Mouse (Mus musculus) neutrophil, adult 65 days (primary cell): Measurements from ENCODE around the gene Zfp688. TPM values are rescaled to one million over a fixed set of nuclear protein-coding genes. Genes with fewer than 3 reads are reported as not detected.

Source experiments
- total RNA-seq: library from RNA; stranded (reverse); gene quantifications from 2 replicates; pipeline ENCODE4 v1.2.4, GENCODE M21; 2023

Gene Zfp688
- 13.2 and 14.6 TPM in 2 replicates for total RNA-seq

GRCm38 (mm10) chr7:127421388-127422191 lies at the start of gene Zfp688:
Gene Zfp688, minus strand, starts transcription at chr7:127422068.

GRCm38 (mm10) chr7:127459311-127459710 lies 37.4 kb upstream of the Zfp688 start, which contains the start of gene Prr14:
Gene Prr14, plus strand, starts transcription at chr7:127459611.

GRCm38 (mm10) chr7:127448521-127449300 lies 26.8 kb upstream of the Zfp688 start, which contains the start of gene Zfp689:
Gene Zfp689, minus strand, starts transcription at chr7:127449158.

GRCm38 (mm10) chr7:127406002-127406987 lies 15.6 kb downstream of the Zfp688 start, which contains the start of gene Zfp764:
Gene Zfp764, minus strand, starts transcription at chr7:127406822.

GRCm38 (mm10) chr7:127393157-127393943 lies 28.5 kb downstream of the Zfp688 start, which contains the start of gene E430018J23Rik:
Gene E430018J23Rik, minus strand, starts transcription at chr7:127393629.

GRCm38 (mm10) chr7:127386641-127387392 lies 35.1 kb downstream of the Zfp688 start, which contains the start of gene 9130019O22Rik:
Gene 9130019O22Rik, minus strand, starts transcription at chr7:127387166.

GRCm38 (mm10) chr7:127375271-127376245 lies 46.3 kb downstream of the Zfp688 start, which contains the start of gene Zfp747:
Gene Zfp747, minus strand, starts transcription at chr7:127376050.

Other genes with a start within 250 kb of the Zfp688 start
- 47.6 and 62.2 TPM in 2 replicates for gene Cd2bp2, start 226.0 kb downstream of the Zfp688 start, total RNA-seq
- 106 and 122 TPM in 2 replicates for gene Tbc1d10b, start 213.6 kb downstream of the Zfp688 start, total RNA-seq
- gene Mylpf, start 213.2 kb downstream of the Zfp688 start, total RNA-seq, result 6.7 and 11.1 TPM in 2 replicates
- gene Zfp553, start 189.0 kb downstream of the Zfp688 start, total RNA-seq, result 2.8 and 4.0 TPM in 2 replicates
- gene Sept1, start 188.9 kb downstream of the Zfp688 start, total RNA-seq, result 107 and 123 TPM in 2 replicates
- 3.2 and 4.7 TPM in 2 replicates for gene Zfp771, start 177.8 kb downstream of the Zfp688 start, total RNA-seq
- 18.4 and 20.9 TPM in 2 replicates for gene Dctpp1, start 161.4 kb downstream of the Zfp688 start, total RNA-seq
- gene Sephs2, start 148.0 kb downstream of the Zfp688 start, total RNA-seq, result 150 and 202 TPM in 2 replicates
- 239 and 332 TPM in 2 replicates for gene Itgal, start 125.8 kb downstream of the Zfp688 start, total RNA-seq
- 7.5 and 8.1 TPM in 2 replicates for gene Zfp768, start 76.5 kb downstream of the Zfp688 start, total RNA-seq
- gene Zfp747, start 46.0 kb downstream of the Zfp688 start, total RNA-seq, result 3.9 and 5.9 TPM in 2 replicates
- 1.3 and 1.5 TPM in 2 replicates for gene 9130019O22Rik, start 34.9 kb downstream of the Zfp688 start, total RNA-seq
- 1.1 and 1.4 TPM in 2 replicates for gene E430018J23Rik, start 28.4 kb downstream of the Zfp688 start, total RNA-seq
- gene Zfp764, start 15.2 kb downstream of the Zfp688 start, total RNA-seq, result 1.5 and 2.2 TPM in 2 replicates
- 2.1 and 3.1 TPM in 2 replicates for gene Zfp689, start 27.1 kb upstream of the Zfp688 start, total RNA-seq
- gene Prr14, start 37.5 kb upstream of the Zfp688 start, total RNA-seq, result 153 and 167 TPM in 2 replicates
- gene Fbrs, start 57.1 kb upstream of the Zfp688 start, total RNA-seq, result 324 and 414 TPM in 2 replicates
- 77.3 and 96.9 TPM in 2 replicates for gene Srcap, start 89.9 kb upstream of the Zfp688 start, total RNA-seq
- 16.4 and 27.7 TPM in 2 replicates for gene Gm42715, start 97.5 kb upstream of the Zfp688 start, total RNA-seq
- not detected in 2 replicates for gene Tmem265, start 139.3 kb upstream of the Zfp688 start, total RNA-seq
- 132 and 168 TPM in 2 replicates for gene Phkg2, start 151.3 kb upstream of the Zfp688 start, total RNA-seq
- 18.5 and 19.6 TPM in 2 replicates for gene Ccdc189, start 166.5 kb upstream of the Zfp688 start, total RNA-seq
- 199 and 280 TPM in 2 replicates for gene Rnf40, start 166.7 kb upstream of the Zfp688 start, total RNA-seq
- gene Zfp629, start 193.7 kb upstream of the Zfp688 start, total RNA-seq, result 2.6 and 2.7 TPM in 2 replicates